ENCODE assay signal across 16 mouse cellular contexts in genomic region chr3:51670414-51671070, GRCm38 (mm10). TPM values are rescaled to one million over a fixed set of nuclear protein-coding genes. Genes with fewer than 3 reads are reported as not detected.
DNase-seq lines count a peak whose midpoint lies in the region; ATAC-seq and TF ChIP-seq lines count a peak whose summit lies in the region.
"Had no signal": no experiment of that assay in that cellular context is flagged by ENCODE, and none has a peak within 500 bp of the region (broad histone marks: within the 10 kb centered on the region; RNA-seq: fewer than 3 reads in every experiment).

No protein-coding gene starts in this region.

- H3K9ac ChIP-seq in CH12.LX (ENCODE audit: insufficient read depth, low read depth): peak overlapping the region; percentile 18; the same call in 1 of the 2 replicates
- H3K9ac ChIP-seq in liver, postnatal 0 days (replicated peaks): no peak overlapping the region
- H3K9ac ChIP-seq: midbrain, embryonic 12.5 days had no signal

- H3K4me2 ChIP-seq in CH12.LX (ENCODE audit: insufficient read depth, low read depth, poor library complexity, severe bottlenecking): peak overlapping the region; percentile 60
- peak overlapping the region; percentile 32 for H3K4me2 ChIP-seq in liver, postnatal 0 days (ENCODE audit: low read depth, low read length)
- H3K4me2 ChIP-seq: midbrain, embryonic 12.5 days had no signal

- H3K4me3 ChIP-seq in CH12.LX (replicated peaks in 1 of 3; ENCODE audit: low read depth in 2 of 3, low read length in 2 of 3, poor library complexity in 1 of 3): no peak overlapping the region
- no peak overlapping the region for H3K4me3 ChIP-seq in liver, postnatal 0 days (ENCODE audit: low read depth, low read length)
- H3K4me3 ChIP-seq in layer of hippocampus, adult 2 months: no peak overlapping the region
- H3K4me3 ChIP-seq: gastrocnemius, adult 2 months; midbrain, embryonic 12.5 days had no signal

- peaks cover 23 to 82% of the 10 kb centered on the region in 2 experiments for H3K36me3 ChIP-seq in CH12.LX (replicated peaks in 1 of 2; ENCODE audit: control insufficient read depth in 1 of 2, insufficient read depth in 1 of 2, low read length in 1 of 2)
- H3K36me3 ChIP-seq in liver, postnatal 0 days (replicated peaks; ENCODE audit: insufficient read depth, low read length): no peaks in the 10 kb centered on the region; the same call in 1 of the 2 replicates
- H3K36me3 ChIP-seq: midbrain, embryonic 12.5 days had no signal

- no peak for TF ChIP-seq POLR2A in CH12.LX (IDR thresholded peaks at IDR 0.05; ENCODE audit: low read depth, low read length)

- ATAC-seq in common myeloid progenitor, adult 5-6 weeks (replicated peaks; ENCODE audit: low read depth, poor library complexity, severe bottlenecking): peak; percentile 31
- peak; percentile 82 for ATAC-seq in liver, postnatal 0 days

- H3K9me3 ChIP-seq in CH12.LX (replicated peaks; ENCODE audit: low read length): no peaks in the 10 kb centered on the region
- no peaks in the 10 kb centered on the region for H3K9me3 ChIP-seq in liver, postnatal 0 days (ENCODE audit: low read length)
- H3K9me3 ChIP-seq: midbrain, embryonic 12.5 days had no signal

- TF ChIP-seq RAD21 in CH12.LX (IDR thresholded peaks at IDR 0.05; ENCODE audit: low read depth, low read length): no peak

- H3K27ac ChIP-seq in CH12.LX (ENCODE audit: insufficient read depth, low read depth): peak overlapping the region; percentile 81
- H3K27ac ChIP-seq in liver, postnatal 0 days (ENCODE audit: low read depth): peak overlapping the region; percentile 71
- H3K27ac ChIP-seq in layer of hippocampus, adult 2 months: no peak overlapping the region
- H3K27ac ChIP-seq: gastrocnemius, adult 2 months; midbrain, embryonic 12.5 days had no signal

- peak; percentile 87 for TF ChIP-seq EP300 in CH12.LX (IDR thresholded peaks at IDR 0.05; ENCODE audit: low read length)
- TF ChIP-seq EP300 in liver, postnatal 0 days (IDR thresholded peaks at IDR 0.05; ENCODE audit: low read depth): peak; percentile 89

- H3K27me3 ChIP-seq in CH12.LX (replicated peaks): no peaks in the 10 kb centered on the region
- no peaks in the 10 kb centered on the region for H3K27me3 ChIP-seq in liver, postnatal 0 days (ENCODE audit: insufficient read depth, low read length)
- H3K27me3 ChIP-seq: midbrain, embryonic 12.5 days had no signal

- in situ Hi-C loops in CH12.LX (cut with MboI; ENCODE audit: low pct_ligation_motif_present, low pct_unique_long_range_greater_than_20kb, low sequenced_read_pairs): loop anchor here (10.0 kb wide), 1 partner anchor 186 kb away; the partner anchor contains the start of gene Rab33b

- DNase-seq in adrenal gland, adult 2 months: peak; percentile 69
- no peak for DNase-seq in adrenal gland, postnatal 14 days
- peak; percentile 89 for DNase-seq in CH12.LX (ENCODE audit: extremely low read depth)
- DNase-seq in liver, postnatal 0 days: no peak
- DNase-seq in gastrocnemius, postnatal 10 days: no peak
- no peak for DNase-seq in layer of hippocampus, adult 2 months (ENCODE audit: low spot score in 2 of 2)
- DNase-seq in T-cell, adult 2 months (ENCODE audit: low spot score): no peak
- DNase-seq: adrenal gland, postnatal 25 days; gastrocnemius, adult 2 months; heart, postnatal 4 days; kidney, adult 8-10 months; layer of hippocampus, postnatal 36 days; lung, adult 18-20 months; thymus, postnatal 25 days had no signal

- no peak for TF ChIP-seq CTCF in CH12.LX (conservative IDR thresholded peaks at IDR 0.05 in 1 of 2, IDR thresholded peaks at IDR 0.05 in 1 of 2; ENCODE audit: low read depth in 2 of 2, low read length in 2 of 2)
- no peak for TF ChIP-seq CTCF in liver, postnatal 0 days (IDR thresholded peaks at IDR 0.05; ENCODE audit: low read depth)
- no peak for TF ChIP-seq CTCF in layer of hippocampus, adult 2 months (conservative IDR thresholded peaks at IDR 0.05)

- WGBS in liver, postnatal 0 days (ENCODE audit: insufficient replicate concordance): 41% methylated on average over 5 of the region's 5 CpGs

- peaks cover 34 to 85% of the 10 kb centered on the region in 2 experiments for H3K4me1 ChIP-seq in CH12.LX (ENCODE audit: control insufficient read depth in 1 of 2, insufficient read depth in 2 of 2)
- peaks cover 34% of the 10 kb centered on the region for H3K4me1 ChIP-seq in liver, postnatal 0 days (ENCODE audit: insufficient read depth)
- H3K4me1 ChIP-seq: midbrain, embryonic 12.5 days had no signal

- no peaks in the 10 kb centered on the region for H3K79me2 ChIP-seq in CH12.LX (replicated peaks; ENCODE audit: control insufficient read depth, extremely low read depth, insufficient read depth, poor library complexity, severe bottlenecking)

- dilution Hi-C loops in CH12.LX (cut with MboI; ENCODE audit: extremely low pct_ligation_motif_present, extremely low pct_unique_long_range_greater_than_20kb, low sequenced_read_pairs): no loop called here

TF ChIP-seq in CH12.LX, 34 proteins besides CTCF, POLR2A, EP300 and RAD21:
- TF ChIP-seq SIN3A (IDR thresholded peaks at IDR 0.05; ENCODE audit: low read length) (peak; percentile 87; the same call in 1 of the 2 replicates), CHD2 (IDR thresholded peaks at IDR 0.05; ENCODE audit: low read length) (peak; percentile 85), MAFK (IDR thresholded peaks at IDR 0.05; ENCODE audit: insufficient replicate concordance, low read length) (peak; percentile 100), ZNF384 (IDR thresholded peaks at IDR 0.05; ENCODE audit: low read depth, low read length) (no peak), GABPA (IDR thresholded peaks at IDR 0.05; ENCODE audit: insufficient replicate concordance, low read depth, low read length) (peak; percentile 91), USF2 (conservative IDR thresholded peaks at IDR 0.05; ENCODE audit: low read depth, low read length) (no peak), USF1 (IDR thresholded peaks at IDR 0.05; ENCODE audit: low read depth, low read length) (no peak), E2F4 (IDR thresholded peaks at IDR 0.05; ENCODE audit: insufficient replicate concordance, low read depth, low read length) (no peak), UBTF (IDR thresholded peaks at IDR 0.05; ENCODE audit: low read depth, low read length) (no peak), IRF4 (IDR thresholded peaks at IDR 0.05; ENCODE audit: low read depth, low read length) (peak; percentile 76), MAZ (IDR thresholded peaks at IDR 0.05; ENCODE audit: low read depth, low read length) (peak; percentile 84; the same call in 1 of the 2 replicates), JUN (IDR thresholded peaks at IDR 0.05; ENCODE audit: insufficient read depth, low read depth, low read length) (peak; percentile 73), TCF12 (IDR thresholded peaks at IDR 0.05; ENCODE audit: low read depth, low read length) (peak; percentile 80), BHLHE40 (IDR thresholded peaks at IDR 0.05; ENCODE audit: low read depth, low read length) (peak; percentile 40; the same call in 1 of the 2 replicates), MEF2A (IDR thresholded peaks at IDR 0.05; ENCODE audit: borderline replicate concordance, low read depth, low read length) (peak; percentile 75; the same call in 1 of the 2 replicates), JUND (conservative IDR thresholded peaks at IDR 0.05; ENCODE audit: low read depth, low read length) (peak; percentile 79), NRF1 (IDR thresholded peaks at IDR 0.05; ENCODE audit: low read depth, low read length) (peak; percentile 61), HCFC1 (IDR thresholded peaks at IDR 0.05; ENCODE audit: low read depth, low read length) (peak; percentile 33; the same call in 1 of the 2 replicates), NELFE (IDR thresholded peaks at IDR 0.05; ENCODE audit: low read depth, low read length) (no peak), ETS1 (conservative IDR thresholded peaks at IDR 0.05; ENCODE audit: low read depth, low read length) (peak; percentile 95), POLR2AphosphoS2 (IDR thresholded peaks at IDR 0.05; ENCODE audit: low read depth, low read length) (no peak), CHD1 (IDR thresholded peaks at IDR 0.05; ENCODE audit: low read depth, low read length) (no peak), PAX5 (IDR thresholded peaks at IDR 0.05; ENCODE audit: low read length) (no peak), MXI1 (IDR thresholded peaks at IDR 0.05; ENCODE audit: low read depth, low read length) (0 out of 2 replicates have a peak, but pooled peaks have one; percentile 29), ELF1 (IDR thresholded peaks at IDR 0.05; ENCODE audit: low read depth, low read length) (no peak)

RNA-seq across cellular contexts. Expression of gene Mgst2, which starts 10.4 kb away (rescaled TPM):
- 100 to 1,000 TPM; 189 to 200 TPM for total RNA-seq in adrenal gland, adult 2 months (2021)
- 2.6 and 3.3 TPM in 2 replicates for polyA plus RNA-seq in adrenal gland, adult 2 months (2012; rRNA removed)
- 65.8 and 71.2 TPM in 2 replicates for total RNA-seq in adrenal gland, postnatal 14 days (2021)
- total RNA-seq in CH12.LX (2012; rRNA removed): 48.8 and 51.4 TPM in 2 replicates
- 62.7 and 76.0 TPM in 2 replicates for total RNA-seq in CH12.LX (2014; rRNA removed)
- polyA plus RNA-seq in CH12.LX (2012; ENCODE audit: insufficient read length, low read depth): 131 and 147 TPM in 2 replicates
- 2.3 and 9.9 TPM in 2 replicates for total RNA-seq in common myeloid progenitor, adult 5-6 weeks (2017)
- polyA plus RNA-seq in liver, postnatal 0 days (2015; fragmentation: Nextera tagmentation; extraction: Ambion mirVana): 36.8 TPM in 2 replicates
- 1 to 10 TPM in 1 of 2 experiments, under 1 TPM in 1; 0.99 to 1.4 TPM for total RNA-seq in gastrocnemius, postnatal 10 days (2021)
- not detected for total RNA-seq in layer of hippocampus, adult 2 months (2021)
- total RNA-seq: layer of hippocampus, postnatal 36 days had no signal

Comparison
In these comparisons a context has a peak if more than half of its experiments do, and no peak if none do; other contexts are left out.
1. DNase-seq: peak in adrenal gland, adult 2 months (single experiment) and CH12.LX (single experiment); none in adrenal gland, postnatal 14 days (single experiment), liver, postnatal 0 days (single experiment), gastrocnemius, postnatal 10 days (single experiment), layer of hippocampus, adult 2 months (0 of 2) and T-cell, adult 2 months (single experiment).